Mouse (Mus musculus) forebrain, embryonic 11.5 days (tissue): Measurements from ENCODE around the gene Rnf123. TPM values are rescaled to one million over a fixed set of nuclear protein-coding genes. Genes with fewer than 3 reads are reported as not detected.
A peak's percentile ranks its signal among the peaks of the same experiment; 100 is the strongest.

Experiments
- ATAC-seq: fragments of 200-750 bp; cut with Nextera tagmentation; replicated peaks from 2 replicates; pipeline ENCODE4 v1.8.0; 2017; ENCODE audit warnings: moderate TSS enrichment; ENCODE audit not compliant: low FRiP score
- DNase-seq: peaks from one replicate; pipeline ENCODE4 v3.0.0-alpha.2; 2017; ENCODE audit warnings: low spot score
- H3K27ac ChIP-seq: fragments of 300-500 bp; sonication (generic); 2 replicates; pipeline ENCODE4 v1.5.1; 2014; ENCODE audit warnings: low read depth, low read length
- H3K27me3 ChIP-seq: fragments of 300-500 bp; sonication (generic); 2 replicates; pipeline ENCODE4 v1.6.1; 2014; ENCODE audit warnings: mild to moderate bottlenecking, low read length, mixed read lengths; ENCODE audit not compliant: control insufficient read depth, insufficient read depth
- H3K36me3 ChIP-seq: fragments of 300-500 bp; sonication (generic); 2 replicates; pipeline ENCODE4 v1.6.1; 2014; ENCODE audit warnings: mild to moderate bottlenecking, low read length, moderate library complexity, mixed read lengths; ENCODE audit not compliant: control insufficient read depth, insufficient read depth
- H3K4me1 ChIP-seq: fragments of 300-500 bp; sonication (generic); replicated peaks from 2 replicates; pipeline ENCODE4 v1.6.1; 2014; ENCODE audit warnings: low read length, mixed read lengths; ENCODE audit not compliant: control insufficient read depth, insufficient read depth
- H3K4me2 ChIP-seq: fragments of 300-500 bp; sonication (generic); 2 replicates; pipeline ENCODE4 v1.6.1; 2014; ENCODE audit warnings: low read depth, mild to moderate bottlenecking, low read length, moderate library complexity, mixed read lengths; ENCODE audit not compliant: severe bottlenecking
- H3K4me3 ChIP-seq: fragments of 300-500 bp; sonication (generic); 2 replicates; pipeline ENCODE4 v1.5.1; 2014; ENCODE audit warnings: low read depth, low read length
- H3K9ac ChIP-seq: fragments of 300-500 bp; sonication (generic); 2 replicates; pipeline ENCODE4 v1.6.1; 2014; ENCODE audit warnings: low read length
- H3K9me3 ChIP-seq: fragments of 300-500 bp; sonication (generic); 2 replicates; pipeline ENCODE4 v1.6.1; 2016; ENCODE audit warnings: low read length, mixed read lengths; ENCODE audit not compliant: control insufficient read depth
- WGBS: fragments of 180-500 bp; shearing (Covaris S2); extraction: QIAGEN DNeasy Blood & Tissue Kit; methylation state at CpG from one replicate; pipeline ENCODE4 v1.1.7; 2014; 5-methylcytosine and 5-hydroxymethylcytosine counted together
- polyA plus RNA-seq: library from polyadenylated mRNA; unstranded; fragments of >200 nt; fragmentation: Nextera tagmentation; extraction: Ambion mirVana; gene quantifications from 2 replicates; pipeline ENCODE4 v1.2.1, GENCODE M21; 2014

The Rnf123 gene
- polyA plus RNA-seq, 1 experiment from 2014 or later: 34.7 TPM

GRCm38 (mm10) chr9:108094998-108095411, 11.9 kb upstream of the Rnf123 start:
- under 1% methylated on average over 16 of the region's 16 CpGs for WGBS
- peak overlapping the region; percentile 90 for H3K4me2 ChIP-seq
- ATAC-seq (peak; percentile 54), DNase-seq (peak; percentile 78)
- H3K36me3 ChIP-seq: no peaks in the 10 kb centered on the region
- H3K9ac ChIP-seq: peak overlapping the region; percentile 44
- peaks cover 8% of the 10 kb centered on the region; the same call in 1 of the 2 replicates for H3K4me1 ChIP-seq
- H3K9me3 ChIP-seq: no peaks in the 10 kb centered on the region
- H3K27me3 ChIP-seq: no peaks in the 10 kb centered on the region
- peak overlapping the region; percentile 80 for H3K4me3 ChIP-seq
- peak overlapping the region; percentile 46; the same call in 1 of the 2 replicates for H3K27ac ChIP-seq

GRCm38 (mm10) chr9:108094184-108094941, 11.2 kb upstream of the Rnf123 start, which contains the start of gene Apeh:
Apeh (minus strand) TSS chr9:108094606.
- Histone ChIP-seq H3K9me3 (no peaks in the 10 kb centered on the region), H3K4me3 (peak within 1 kb of the TSS; percentile 80), H3K27ac (peak within 1 kb of the TSS; percentile 59; the same call in 1 of the 2 replicates), H3K36me3 (0 out of 2 replicates have a peak, but pooled peaks cover 2% of the 10 kb centered on the region), H3K4me1 (peaks cover 8% of the 10 kb centered on the region; the same call in 1 of the 2 replicates), H3K4me2 (peak within 1 kb of the TSS; percentile 90), H3K27me3 (no peaks in the 10 kb centered on the region), H3K9ac (peak within 1 kb of the TSS; percentile 84)
- WGBS: under 1% methylated on average over 52 of the region's 52 CpGs
- peak; percentile 96 for ATAC-seq
- DNase-seq: peak; percentile 98

DNA sequence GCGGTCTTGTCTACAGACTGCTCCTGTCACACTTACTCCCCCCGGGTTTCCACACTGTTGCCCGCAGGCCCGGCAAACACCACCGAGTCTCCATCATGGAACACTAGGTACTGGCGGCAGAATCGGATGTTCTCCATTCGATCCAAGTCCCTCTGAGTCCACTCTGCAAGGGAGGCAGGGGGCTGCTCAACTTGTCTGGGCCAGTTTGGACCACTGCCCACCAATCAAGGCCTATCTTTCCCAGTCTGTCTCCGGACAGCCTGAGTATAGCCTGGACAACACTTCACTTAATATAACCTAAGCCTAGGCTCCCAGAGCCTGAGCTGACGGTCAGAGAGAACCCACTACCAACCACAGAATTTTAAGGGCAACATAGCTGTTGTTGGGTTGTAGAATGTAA, 10.4 kb upstream of the Rnf123 start:
- no peak overlapping the region for H3K27ac ChIP-seq
- peak overlapping the region; percentile 90 for H3K4me2 ChIP-seq
- H3K4me3 ChIP-seq: peak overlapping the region; percentile 80
- 71% methylated on average over 10 of the region's 10 CpGs for WGBS
- DNase-seq (no peak), ATAC-seq (no peak)
- H3K27me3 ChIP-seq: no peaks in the 10 kb centered on the region
- H3K4me1 ChIP-seq: peaks cover 8% of the 10 kb centered on the region; the same call in 1 of the 2 replicates
- no peaks in the 10 kb centered on the region for H3K9me3 ChIP-seq
- H3K9ac ChIP-seq: peak overlapping the region; percentile 84
- H3K36me3 ChIP-seq: peaks cover 2% of the 10 kb centered on the region; the same call in 1 of the 2 replicates

DNA sequence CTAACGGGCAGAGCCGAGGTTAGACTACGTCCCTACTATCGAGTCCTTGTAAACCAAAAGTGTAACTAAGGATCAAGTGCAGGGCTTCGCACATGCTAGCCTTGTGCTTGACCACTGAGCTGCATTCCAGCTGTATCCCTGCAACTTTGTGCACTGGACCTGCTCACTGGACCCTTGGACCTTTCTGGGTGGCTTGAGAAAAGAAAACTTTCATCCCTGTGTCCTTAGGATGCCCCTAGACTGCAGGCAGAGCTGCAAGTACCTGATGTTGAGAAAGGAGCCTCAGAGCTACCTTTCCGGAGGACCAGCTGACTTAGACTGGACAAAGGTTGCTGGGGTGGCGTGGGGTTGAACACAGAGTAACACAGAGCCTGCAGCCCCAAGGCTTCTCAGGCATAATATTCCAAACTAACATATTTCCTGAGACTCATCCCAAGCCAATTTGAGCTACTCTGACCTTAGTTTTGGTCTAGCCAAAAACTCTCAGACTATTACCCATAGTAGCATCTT, 7.5 kb upstream of the Rnf123 start:
- Histone ChIP-seq H3K9me3 (no peaks in the 10 kb centered on the region), H3K4me1 (peaks cover 6% of the 10 kb centered on the region; the same call in 1 of the 2 replicates), H3K27ac (no peak overlapping the region), H3K4me2 (no peak overlapping the region), H3K27me3 (no peaks in the 10 kb centered on the region), H3K4me3 (no peak overlapping the region), H3K9ac (no peak overlapping the region), H3K36me3 (peaks cover 10% of the 10 kb centered on the region; the same call in 1 of the 2 replicates)
- no peak for DNase-seq
- ATAC-seq: no peak
- WGBS: 96% methylated on average over 7 of the region's 7 CpGs

DNA sequence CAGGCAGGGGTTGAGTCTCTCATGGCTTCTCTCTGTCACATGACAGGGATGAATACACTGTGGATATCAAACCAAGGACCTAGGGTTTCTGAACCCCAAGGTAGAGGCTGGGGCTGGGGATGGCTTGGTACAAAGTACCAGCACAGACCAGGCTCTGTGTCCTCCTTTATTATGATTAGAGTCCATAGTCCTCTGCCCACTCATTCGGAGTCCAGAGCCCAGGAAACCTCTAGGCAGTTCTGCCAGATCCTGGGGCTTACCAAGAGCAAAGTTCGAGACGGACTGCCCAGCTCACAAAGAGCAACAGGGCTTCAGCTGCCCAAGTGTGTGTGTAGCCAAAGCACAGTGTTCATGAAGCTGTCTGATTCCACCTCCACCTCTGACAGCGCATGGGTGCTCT, 2.1 kb upstream of the Rnf123 start:
- Histone ChIP-seq H3K9ac (no peak overlapping the region), H3K36me3 (peaks cover 10% of the 10 kb centered on the region; the same call in 1 of the 2 replicates), H3K27ac (no peak overlapping the region), H3K4me3 (no peak overlapping the region), H3K9me3 (no peaks in the 10 kb centered on the region), H3K27me3 (peaks cover 22% of the 10 kb centered on the region), H3K4me1 (no peaks in the 10 kb centered on the region), H3K4me2 (no peak overlapping the region)
- 95% methylated on average over 4 of the region's 4 CpGs for WGBS
- no peak for ATAC-seq
- DNase-seq: no peak

- DNase-seq (no peak), ATAC-seq (no peak)
- no peak overlapping the region for H3K4me3 ChIP-seq
- H3K9ac ChIP-seq: no peak overlapping the region
- peaks cover 8% of the 10 kb centered on the region; the same call in 1 of the 2 replicates for H3K36me3 ChIP-seq
- no peaks in the 10 kb centered on the region for H3K9me3 ChIP-seq
- peaks cover 22% of the 10 kb centered on the region for H3K27me3 ChIP-seq
- H3K4me2 ChIP-seq: no peak overlapping the region
- WGBS: 80% methylated on average over 6 of the region's 6 CpGs
- H3K27ac ChIP-seq: no peak overlapping the region
- H3K4me1 ChIP-seq: peaks cover 4% of the 10 kb centered on the region; the same call in 1 of the 2 replicates
These were observed 415 bp upstream of the Rnf123 start for GRCm38 (mm10) chr9:108083561-108083960.

- DNase-seq: no peak
These were observed 597 bp downstream of the Rnf123 start for GRCm38 (mm10) chr9:108082549-108082948.

DNA sequence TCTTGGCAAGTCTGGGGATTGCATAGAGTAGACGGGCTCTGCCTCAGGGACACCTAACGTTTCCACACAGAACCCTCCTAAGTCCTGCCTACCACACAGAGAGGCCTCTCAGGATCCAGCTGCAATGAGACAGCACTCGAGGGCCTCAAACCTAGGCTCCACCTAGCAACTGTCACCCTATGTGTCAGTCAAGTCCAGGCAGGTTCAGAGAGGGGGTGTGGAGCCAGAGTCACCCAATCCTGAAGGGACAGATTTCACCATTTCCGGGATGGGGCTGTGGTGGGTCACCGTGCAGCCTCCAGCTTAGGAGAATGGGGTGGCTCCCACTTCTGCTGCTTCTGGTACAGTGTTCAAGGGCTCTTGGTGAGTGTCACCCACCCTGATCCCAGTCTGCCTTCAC, 3.0 kb downstream of the Rnf123 start, which contains the start of gene Mst1:
Mst1 (plus strand) TSS at position 269 of the 400 bp plus-strand sequence.
- no peaks in the 10 kb centered on the region for H3K9me3 ChIP-seq
- peaks cover 7% of the 10 kb centered on the region; the same call in 1 of the 2 replicates for H3K4me1 ChIP-seq
- H3K36me3 ChIP-seq: no peaks in the 10 kb centered on the region; the same call in 1 of the 2 replicates
- WGBS: 75% methylated on average over 5 of the region's 5 CpGs
- H3K4me2 ChIP-seq: peak within 1 kb of the TSS; percentile 90
- DNase-seq (peak; percentile 64), ATAC-seq (no peak)
- H3K4me3 ChIP-seq: peak within 1 kb of the TSS; percentile 83
- no peak within 1 kb of the TSS for H3K27ac ChIP-seq
- H3K27me3 ChIP-seq: peaks cover 22% of the 10 kb centered on the region
- H3K9ac ChIP-seq: peak within 1 kb of the TSS; percentile 94

More at GRCm38 (mm10) chr9:108082549-108082948, 597 bp downstream of the Rnf123 start:
- 5% methylated on average over 19 of the region's 19 CpGs for WGBS
- Histone ChIP-seq H3K36me3 (peaks cover 3% of the 10 kb centered on the region; the same call in 1 of the 2 replicates), H3K27ac (no peak overlapping the region), H3K27me3 (peaks cover 22% of the 10 kb centered on the region), H3K9me3 (no peaks in the 10 kb centered on the region), H3K9ac (no peak overlapping the region; the same call in 1 of the 2 replicates), H3K4me2 (no peak overlapping the region), H3K4me1 (peaks cover 7% of the 10 kb centered on the region; the same call in 1 of the 2 replicates), H3K4me3 (no peak overlapping the region)
- no peak for ATAC-seq
